Mouse (Mus musculus) liver, embryonic 14.5 days (tissue): ENCODE data around the gene Cd200.

ENCODE experiments used
- CTCF ChIP-seq: IDR thresholded peaks from 2 replicates; pipeline ENCODE4 v1.5.1; 2016; ENCODE audit warnings: antibody characterized with exemption, low read depth, control low read depth
- EP300 ChIP-seq: IDR thresholded peaks from 2 replicates; pipeline ENCODE4 v1.6.1; 2016; ENCODE audit warnings: antibody characterized with exemption, low read depth

DNA sequence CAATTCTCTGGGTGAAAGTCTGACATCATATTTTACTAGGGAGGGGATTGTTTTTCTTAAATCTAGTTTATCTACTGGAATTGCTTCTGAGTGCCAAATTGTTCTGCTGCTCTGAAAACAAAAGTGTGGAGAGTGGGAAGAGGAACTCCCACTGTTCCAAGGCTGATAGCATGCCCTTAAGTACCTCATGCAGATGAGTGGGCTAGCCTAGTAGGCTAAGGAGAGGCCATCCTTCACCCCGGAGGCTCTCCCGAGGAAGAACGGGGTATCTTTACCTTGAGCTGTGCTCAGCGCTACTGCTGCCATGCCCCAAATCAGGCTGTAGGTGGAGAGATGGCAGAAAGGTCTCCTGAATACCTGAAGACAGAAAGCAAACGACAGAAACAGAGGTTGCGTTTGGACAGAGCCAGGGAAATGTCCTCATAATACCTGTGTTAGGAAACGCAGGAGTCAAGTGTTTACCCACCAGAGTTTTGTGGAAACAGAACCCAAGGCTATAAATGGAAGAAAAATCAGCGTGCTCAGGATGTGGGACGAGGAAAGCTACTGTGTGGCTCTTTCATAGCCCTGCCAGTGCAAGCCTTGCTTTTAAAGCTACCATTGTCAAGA is 8.8 kb downstream of the Cd200 start:
- TF ChIP-seq CTCF (no peak), EP300 (no peak)
